Mouse (Mus musculus) intestine, embryonic 14.5 days (tissue): Measurements from ENCODE around the gene Trim41. TPM values are rescaled to one million over a fixed set of nuclear protein-coding genes. Genes with fewer than 3 reads are reported as not detected.
A peak's percentile ranks its signal among the peaks of the same experiment; 100 is the strongest.

Experiments
- ATAC-seq: fragments of 200-750 bp; cut with Nextera tagmentation; replicated peaks from 2 replicates; pipeline ENCODE4 v1.8.0; 2017; ENCODE audit warnings: low read depth, moderate number of reproducible peaks, moderate TSS enrichment, moderate library complexity; ENCODE audit not compliant: low FRiP score, low TSS enrichment
- DNase-seq: peaks from one replicate; pipeline ENCODE4 v3.0.0-alpha.2; 2018; ENCODE audit warnings: low spot score
- H3K27ac ChIP-seq: fragments of 300-500 bp; sonication (generic); 2 replicates; pipeline ENCODE4 v1.5.1; 2014; ENCODE audit warnings: low read depth, mild to moderate bottlenecking, control low read depth
- H3K27me3 ChIP-seq: fragments of 300-500 bp; sonication (generic); replicated peaks from 2 replicates; pipeline ENCODE4 v1.6.1; 2014; ENCODE audit warnings: low read length, control low read depth; ENCODE audit not compliant: control insufficient read depth, insufficient read depth
- H3K36me3 ChIP-seq: fragments of 300-500 bp; sonication (generic); 2 replicates; pipeline ENCODE4 v1.6.1; 2014; ENCODE audit warnings: low read length, control low read depth; ENCODE audit not compliant: control insufficient read depth, insufficient read depth
- H3K4me1 ChIP-seq: fragments of 300-500 bp; sonication (generic); replicated peaks from 2 replicates; pipeline ENCODE4 v1.6.1; 2014; ENCODE audit warnings: low read length, control low read depth, mixed read lengths; ENCODE audit not compliant: control insufficient read depth, insufficient read depth
- H3K4me2 ChIP-seq: fragments of 300-500 bp; sonication (generic); 2 replicates; pipeline ENCODE4 v1.6.1; 2014; ENCODE audit warnings: low read length
- H3K4me3 ChIP-seq: fragments of 300-500 bp; sonication (generic); 2 replicates; pipeline ENCODE4 v1.5.1; 2014; ENCODE audit warnings: low read depth, low read length, control low read depth, mixed read lengths
- H3K9ac ChIP-seq: fragments of 300-500 bp; sonication (generic); 2 replicates; pipeline ENCODE4 v1.6.1; 2014; ENCODE audit warnings: mild to moderate bottlenecking, low read length
- H3K9me3 ChIP-seq: fragments of 300-500 bp; sonication (generic); 2 replicates; pipeline ENCODE4 v1.6.1; 2016; ENCODE audit warnings: low read length, control low read depth; ENCODE audit not compliant: control insufficient read depth
- WGBS: fragments of 180-500 bp; shearing (Covaris S2); extraction: QIAGEN DNeasy Blood & Tissue Kit; methylation state at CpG from one replicate; pipeline ENCODE4 v1.1.7; 2014; 5-methylcytosine and 5-hydroxymethylcytosine counted together
- polyA plus RNA-seq: library from polyadenylated mRNA; unstranded; fragments of >200 nt; fragmentation: Nextera tagmentation; extraction: Ambion mirVana; gene quantifications from 2 replicates; pipeline ENCODE4 v1.2.1, GENCODE M21; 2014

Trim41 gene
- polyA plus RNA-seq, 1 experiment from 2014 or later, result 5.0 TPM

- Histone ChIP-seq H3K36me3 (no peaks in the 10 kb centered on the region), H3K4me1 (peaks cover 5% of the 10 kb centered on the region; the same call in 1 of the 2 replicates), H3K9ac (no peak overlapping the region), H3K4me2 (no peak overlapping the region), H3K9me3 (no peaks in the 10 kb centered on the region), H3K27ac (no peak overlapping the region), H3K27me3 (no peaks in the 10 kb centered on the region), H3K4me3 (no peak overlapping the region)
- ATAC-seq (no peak), DNase-seq (no peak)
- WGBS, result 86% methylated on average over 4 of the region's 4 CpGs
These were observed 25.2 kb upstream of the Trim41 start for GRCm38 (mm10) chr11:48842378-48842792.

DNA sequence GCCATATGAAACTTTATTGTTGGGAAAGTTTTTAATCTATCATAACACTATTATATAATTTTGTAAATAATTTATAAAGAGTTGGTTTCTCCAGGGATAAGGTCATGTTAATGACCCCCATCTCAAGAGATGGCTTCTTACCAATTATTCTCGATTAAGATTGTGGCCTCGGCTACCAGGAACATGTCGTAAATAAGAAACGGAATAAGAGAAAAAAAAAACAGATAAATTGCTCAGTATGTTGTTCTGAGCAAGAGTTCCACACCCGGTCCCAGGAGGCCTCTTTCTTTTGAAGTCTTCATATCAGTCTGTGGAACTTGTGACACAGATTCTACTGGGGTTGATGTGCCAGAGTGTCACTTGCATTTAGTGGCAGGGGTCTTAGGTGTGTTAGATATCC is 24.1 kb upstream of the Trim41 start:
- ATAC-seq (no peak), DNase-seq (no peak)
- H3K27me3 ChIP-seq, result 0 out of 2 replicates have a peak, but pooled peaks cover 7% of the 10 kb centered on the region
- WGBS, result 78% methylated on average over 5 of the region's 5 CpGs
- no peak overlapping the region for H3K4me3 ChIP-seq
- H3K4me2 ChIP-seq, result no peak overlapping the region
- H3K9ac ChIP-seq, result no peak overlapping the region
- H3K36me3 ChIP-seq, result no peaks in the 10 kb centered on the region
- no peaks in the 10 kb centered on the region for H3K9me3 ChIP-seq
- no peak overlapping the region for H3K27ac ChIP-seq
- peaks cover 11% of the 10 kb centered on the region for H3K4me1 ChIP-seq

- Histone ChIP-seq H3K36me3 (no peaks in the 10 kb centered on the region), H3K4me2 (no peak overlapping the region), H3K27ac (no peak overlapping the region), H3K9me3 (no peaks in the 10 kb centered on the region), H3K4me3 (no peak overlapping the region), H3K27me3 (0 out of 2 replicates have a peak, but pooled peaks cover 7% of the 10 kb centered on the region), H3K4me1 (peaks cover 11% of the 10 kb centered on the region), H3K9ac (no peak overlapping the region)
- no peak for ATAC-seq
- DNase-seq, result no peak
These were observed 23.7 kb upstream of the Trim41 start for GRCm38 (mm10) chr11:48840805-48841204.

DNA sequence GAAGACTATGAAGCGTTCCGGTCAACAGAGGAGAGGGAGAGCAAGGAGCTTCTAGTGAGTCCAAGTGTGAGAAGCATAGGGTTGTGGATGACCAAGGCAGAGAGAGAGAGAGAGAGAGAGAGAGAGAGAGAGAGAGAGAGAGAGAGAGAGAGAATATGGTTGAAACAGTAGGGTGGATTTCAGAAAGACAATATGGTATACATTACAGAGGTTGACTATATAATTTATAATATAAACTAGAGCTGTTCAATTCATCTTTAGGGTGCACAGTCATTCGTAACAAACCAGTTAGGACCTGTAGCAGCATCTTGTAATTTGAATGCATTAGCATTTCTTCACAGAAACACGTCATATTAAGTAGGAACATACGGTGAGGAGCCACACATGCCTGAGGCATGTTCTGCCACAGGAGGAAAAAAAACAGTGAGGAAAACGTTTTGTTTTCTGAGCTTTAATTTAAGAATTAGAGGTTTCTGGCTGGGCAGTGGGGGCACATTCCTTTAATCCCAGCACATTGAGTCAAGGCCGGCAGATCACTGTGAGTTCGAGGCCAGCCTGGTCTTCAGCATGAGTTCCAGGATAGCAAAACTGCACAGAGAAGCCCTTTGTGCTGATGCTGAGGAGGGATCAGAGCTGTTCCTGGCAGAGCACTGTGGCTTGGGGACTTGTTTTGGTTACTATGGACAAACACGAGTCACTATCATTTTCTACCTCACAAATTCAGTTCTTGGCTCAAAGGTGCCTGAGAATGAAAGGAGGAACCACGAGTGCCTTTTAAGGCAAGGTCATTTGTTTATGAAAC is 21.9 kb upstream of the Trim41 start:
- Histone ChIP-seq H3K4me3 (0 out of 2 replicates have a peak overlapping the region, but pooled peaks have one; percentile 92), H3K27me3 (0 out of 2 replicates have a peak, but pooled peaks cover 7% of the 10 kb centered on the region), H3K9me3 (no peaks in the 10 kb centered on the region), H3K4me2 (peak overlapping the region; percentile 65), H3K27ac (no peak overlapping the region), H3K4me1 (peaks cover 11% of the 10 kb centered on the region), H3K9ac (no peak overlapping the region), H3K36me3 (no peaks in the 10 kb centered on the region)
- ATAC-seq, result no peak
- WGBS, result 73% methylated on average over 10 of the region's 10 CpGs
- no peak for DNase-seq

DNA sequence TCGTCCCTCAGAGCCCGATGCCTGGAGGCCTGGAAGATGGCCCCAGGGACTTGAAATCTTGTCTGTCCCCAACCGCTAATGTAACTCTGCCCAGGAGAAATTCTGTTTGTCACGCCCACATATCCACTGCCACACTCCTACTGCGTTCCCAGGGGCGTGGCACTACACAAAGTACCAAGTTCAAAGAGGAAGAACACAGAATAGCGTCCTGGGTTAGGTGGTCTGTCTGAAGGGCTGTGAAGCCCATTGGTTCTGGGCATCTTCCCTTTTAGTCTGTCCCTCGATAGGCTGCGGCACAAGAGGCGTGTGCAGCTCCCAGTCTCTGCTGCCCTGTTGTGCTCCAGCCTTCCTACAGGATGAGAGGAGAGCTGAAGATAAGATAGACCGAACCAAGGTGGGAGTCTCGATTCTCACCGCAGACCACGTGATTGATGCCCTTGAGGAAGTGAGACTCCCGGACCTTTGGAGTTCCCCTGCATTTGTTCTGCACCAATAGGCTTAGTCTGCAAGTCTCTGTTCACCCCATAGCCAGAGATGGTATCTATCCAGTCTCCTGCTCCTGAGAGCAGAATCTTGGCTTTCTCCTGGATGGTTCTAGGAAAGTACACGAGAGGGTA is 21.1 kb upstream of the Trim41 start:
- Histone ChIP-seq H3K4me1 (peaks cover 11% of the 10 kb centered on the region), H3K4me3 (peak overlapping the region; percentile 92), H3K36me3 (no peaks in the 10 kb centered on the region), H3K9ac (peak overlapping the region; percentile 60), H3K4me2 (peak overlapping the region; percentile 65), H3K27ac (no peak overlapping the region), H3K27me3 (0 out of 2 replicates have a peak, but pooled peaks cover 7% of the 10 kb centered on the region), H3K9me3 (no peaks in the 10 kb centered on the region)
- WGBS, result under 1% methylated on average over 16 of the region's 16 CpGs
- DNase-seq, result peak; percentile 75
- no peak for ATAC-seq

- Histone ChIP-seq H3K4me3 (peak overlapping the region; percentile 92), H3K27me3 (0 out of 2 replicates have a peak, but pooled peaks cover 7% of the 10 kb centered on the region), H3K9ac (peak overlapping the region; percentile 60), H3K36me3 (no peaks in the 10 kb centered on the region), H3K4me2 (peak overlapping the region; percentile 65), H3K27ac (no peak overlapping the region), H3K4me1 (peaks cover 11% of the 10 kb centered on the region), H3K9me3 (no peaks in the 10 kb centered on the region)
- peak; percentile 28; the same call in 1 of the 2 replicates for ATAC-seq
- under 1% methylated on average over 76 of the region's 77 CpGs for WGBS
- DNase-seq, result peak; percentile 82
These were observed 20.4 kb upstream of the Trim41 start for GRCm38 (mm10) chr11:48837310-48838180.

DNA sequence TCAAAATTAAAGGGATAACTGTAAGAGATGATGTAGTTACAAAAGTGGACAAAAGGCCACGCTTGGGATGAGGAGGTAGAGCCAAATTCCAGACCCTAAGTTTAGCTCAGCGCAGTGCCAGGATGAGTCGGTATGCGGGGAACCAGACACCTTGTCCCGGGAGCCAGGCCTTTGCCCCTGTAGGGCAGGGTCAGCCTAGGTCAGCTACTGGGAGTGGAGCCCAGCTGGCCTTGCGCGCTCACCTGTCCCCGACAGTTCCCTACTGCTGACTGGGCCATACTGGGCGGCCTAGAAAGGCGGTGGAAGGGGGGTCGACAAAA is 19.8 kb upstream of the Trim41 start:
- Histone ChIP-seq H3K4me1 (peaks cover 11% of the 10 kb centered on the region), H3K27me3 (0 out of 2 replicates have a peak, but pooled peaks cover 7% of the 10 kb centered on the region), H3K4me2 (peak overlapping the region; percentile 65), H3K27ac (no peak overlapping the region), H3K9me3 (no peaks in the 10 kb centered on the region), H3K36me3 (no peaks in the 10 kb centered on the region), H3K9ac (peak overlapping the region; percentile 60), H3K4me3 (peak overlapping the region; percentile 92)
- DNase-seq (no peak), ATAC-seq (no peak)
- WGBS, result 12% methylated on average over 11 of the region's 11 CpGs

DNA sequence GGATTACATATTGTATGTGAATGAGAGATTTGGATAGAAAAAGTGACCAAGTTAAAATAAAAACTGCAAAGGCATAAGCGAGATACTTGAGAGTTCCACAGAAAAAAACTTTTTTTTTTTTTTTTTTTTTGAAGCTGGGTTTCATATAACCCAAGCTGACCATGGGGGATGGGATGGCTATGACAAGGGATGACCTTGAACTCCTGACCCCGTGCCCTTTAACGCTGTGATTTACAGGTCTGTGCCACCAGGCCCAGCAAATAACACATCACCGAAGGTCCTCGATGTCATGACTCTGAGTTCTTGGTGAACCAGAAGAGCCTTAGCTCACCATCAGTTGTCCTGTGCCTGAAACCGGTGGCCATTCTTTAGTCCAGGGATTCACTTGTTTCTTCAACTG is 18.8 kb upstream of the Trim41 start:
- H3K36me3 ChIP-seq, result no peaks in the 10 kb centered on the region
- DNase-seq (no peak), ATAC-seq (no peak)
- peaks cover 11% of the 10 kb centered on the region for H3K4me1 ChIP-seq
- no peak overlapping the region for H3K9ac ChIP-seq
- no peaks in the 10 kb centered on the region for H3K9me3 ChIP-seq
- H3K4me3 ChIP-seq, result no peak overlapping the region
- H3K27me3 ChIP-seq, result 0 out of 2 replicates have a peak, but pooled peaks cover 7% of the 10 kb centered on the region
- H3K27ac ChIP-seq, result no peak overlapping the region
- no peak overlapping the region for H3K4me2 ChIP-seq
- 75% methylated on average over 6 of the region's 6 CpGs for WGBS
